Mouse (Mus musculus): Measurements from ENCODE around the gene Jmjd8.
"Not testable (repeated sequence)": the region's sequence is repeated elsewhere in the genome, so short reads cannot be mapped to it uniquely, and the experiment has no call there.

- TF ChIP-seq USF1 (IDR thresholded peaks at IDR 0.05; ENCODE audit: low read depth); POLR2A (IDR thresholded peaks at IDR 0.05; ENCODE audit: insufficient read length, low read depth); MYOG (IDR thresholded peaks at IDR 0.05; ENCODE audit: control insufficient read depth in 1 of 3, insufficient read depth in 1 of 3, insufficient read length in 2 of 3, low read depth in 2 of 3): not testable (repeated sequence)
Measured at GRCm38 (mm10) chr17:25807452-25807851, 21.2 kb upstream of the Jmjd8 start.

Data from myocyte (in vitro differentiated cells).